Mouse (Mus musculus) neural tube, embryonic 10.5 days (tissue): ENCODE results near the gene Opn1mw.
"Not testable (repeated sequence)": the region's sequence is repeated elsewhere in the genome, so short reads cannot be mapped to it uniquely, and the experiment has no call there.

Experiments used
- DNase-seq: peaks from one replicate; pipeline ENCODE4 v3.0.0-alpha.2; 2017; ENCODE audit warnings: low spot score; ENCODE audit errors: extremely low spot score

The Opn1mw gene

DNA sequence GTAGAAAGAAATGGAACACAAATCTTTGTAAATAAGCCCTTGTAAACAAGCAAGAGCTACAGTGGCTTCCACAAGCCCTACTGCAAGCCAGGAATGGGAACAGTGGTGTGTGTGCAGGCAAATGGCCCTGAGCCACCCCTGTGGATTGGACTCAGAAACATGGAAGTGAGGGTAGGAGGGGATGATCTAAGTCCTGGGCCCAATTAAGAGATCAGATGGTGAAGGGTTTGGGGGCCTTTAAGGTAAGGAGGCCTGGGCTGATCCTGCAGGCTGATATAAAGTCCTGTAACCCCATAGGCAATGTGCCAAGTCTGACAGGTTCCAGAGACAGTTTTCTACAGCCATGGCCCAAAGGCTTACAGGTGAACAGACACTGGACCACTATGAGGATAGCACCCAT is at the start of gene Opn1mw:
Opn1mw (plus strand) TSS at position 301 of the 400 bp plus-strand sequence.
- no peak for DNase-seq

DNA sequence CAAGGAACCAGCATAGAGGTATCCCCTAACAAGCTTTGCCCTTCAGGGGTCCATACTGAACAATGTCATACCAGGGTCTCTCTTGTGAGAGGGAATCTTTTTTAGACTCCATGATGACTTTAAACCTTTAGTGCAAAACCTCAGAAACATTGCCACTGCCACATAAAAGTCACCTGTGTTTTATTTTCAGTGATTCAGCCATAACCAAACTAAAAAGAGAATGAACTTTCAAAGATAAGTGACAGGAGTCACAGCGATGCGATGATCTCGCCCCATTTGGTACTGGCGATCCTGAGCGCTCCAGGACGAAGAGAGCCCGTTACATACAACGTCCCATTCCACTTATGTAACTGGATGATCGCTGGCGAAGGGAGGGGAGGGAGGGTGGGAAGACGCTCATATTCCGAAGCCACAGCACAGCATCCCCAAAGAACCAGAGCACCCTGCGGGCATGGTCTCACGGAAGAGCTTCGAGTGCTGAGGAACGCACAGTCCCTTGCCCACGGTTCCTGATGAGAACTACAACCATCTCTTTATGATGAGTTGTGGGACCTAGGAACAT is 42.9 kb upstream of the Opn1mw start:
- no peak for DNase-seq

DNA sequence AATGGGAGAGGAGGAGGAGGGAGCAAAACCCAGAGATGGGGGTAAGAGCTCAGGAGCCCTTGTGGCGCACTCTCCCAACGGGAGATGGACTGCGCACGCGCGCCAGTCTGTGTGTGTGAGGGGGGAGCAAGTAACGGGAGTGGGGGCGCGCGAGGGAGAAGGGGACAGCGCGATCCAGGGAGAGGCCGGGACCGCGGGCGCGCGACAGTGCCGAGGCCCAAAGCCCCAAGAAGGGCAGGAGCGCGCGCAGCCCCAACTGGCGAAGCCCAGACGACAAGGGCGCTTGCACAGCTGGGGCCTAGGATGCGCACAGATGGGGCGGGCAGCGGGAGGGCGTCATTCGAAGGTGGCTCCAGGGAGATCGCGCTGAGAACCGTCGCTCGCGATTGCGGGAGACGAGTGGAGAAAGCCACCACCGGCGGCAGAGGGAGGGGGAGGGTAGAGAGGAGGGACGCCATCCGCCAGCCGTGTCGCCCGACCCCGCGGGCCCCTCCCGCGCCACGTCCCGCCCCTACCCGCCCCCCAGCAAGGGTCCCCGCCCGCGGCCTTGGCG is 42.2 kb upstream of the Opn1mw start:
- peak; percentile 73 for DNase-seq

DNA sequence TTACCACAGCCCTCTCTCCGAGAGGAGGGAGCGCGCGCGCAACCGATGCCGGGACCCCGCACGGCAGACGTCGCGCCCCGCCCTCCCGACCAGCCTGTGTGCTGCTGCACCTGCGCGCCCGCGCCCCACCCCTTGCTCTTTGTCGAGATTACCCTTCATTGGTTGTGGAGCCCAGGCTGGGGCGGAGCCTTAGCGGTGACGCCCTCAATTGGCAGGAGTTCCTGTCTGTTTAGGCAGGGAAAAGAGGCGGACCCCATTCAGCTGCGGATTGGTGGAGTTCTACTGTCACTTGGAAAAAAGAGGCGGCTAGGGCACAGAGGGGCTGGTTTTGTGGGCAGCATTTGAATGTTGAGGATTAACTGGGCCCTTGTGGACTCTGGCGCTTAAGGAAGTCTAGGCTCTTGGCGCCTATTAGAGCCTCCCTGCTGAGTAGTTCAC is 41.6 kb upstream of the Opn1mw start:
- peak; percentile 87 for DNase-seq

DNA sequence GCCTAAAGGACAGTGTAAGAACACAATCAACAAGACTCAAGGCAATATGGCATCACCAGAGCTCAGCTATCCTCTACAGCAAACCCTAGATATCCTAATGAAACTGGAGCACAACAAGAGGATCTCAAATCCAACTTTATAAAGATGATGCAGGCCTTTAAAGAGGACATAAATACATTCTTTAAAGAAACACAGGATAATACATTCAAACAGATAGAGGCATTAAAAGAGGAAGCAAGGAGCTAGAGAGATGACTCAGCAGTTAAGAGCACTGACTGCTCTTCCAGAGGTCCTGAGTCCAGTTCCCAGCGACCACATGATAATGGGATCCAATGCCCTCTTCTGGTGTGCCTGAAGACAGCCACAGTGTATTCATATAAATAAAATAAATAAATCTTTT is 32.1 kb upstream of the Opn1mw start:
- DNase-seq, result no peak

DNA sequence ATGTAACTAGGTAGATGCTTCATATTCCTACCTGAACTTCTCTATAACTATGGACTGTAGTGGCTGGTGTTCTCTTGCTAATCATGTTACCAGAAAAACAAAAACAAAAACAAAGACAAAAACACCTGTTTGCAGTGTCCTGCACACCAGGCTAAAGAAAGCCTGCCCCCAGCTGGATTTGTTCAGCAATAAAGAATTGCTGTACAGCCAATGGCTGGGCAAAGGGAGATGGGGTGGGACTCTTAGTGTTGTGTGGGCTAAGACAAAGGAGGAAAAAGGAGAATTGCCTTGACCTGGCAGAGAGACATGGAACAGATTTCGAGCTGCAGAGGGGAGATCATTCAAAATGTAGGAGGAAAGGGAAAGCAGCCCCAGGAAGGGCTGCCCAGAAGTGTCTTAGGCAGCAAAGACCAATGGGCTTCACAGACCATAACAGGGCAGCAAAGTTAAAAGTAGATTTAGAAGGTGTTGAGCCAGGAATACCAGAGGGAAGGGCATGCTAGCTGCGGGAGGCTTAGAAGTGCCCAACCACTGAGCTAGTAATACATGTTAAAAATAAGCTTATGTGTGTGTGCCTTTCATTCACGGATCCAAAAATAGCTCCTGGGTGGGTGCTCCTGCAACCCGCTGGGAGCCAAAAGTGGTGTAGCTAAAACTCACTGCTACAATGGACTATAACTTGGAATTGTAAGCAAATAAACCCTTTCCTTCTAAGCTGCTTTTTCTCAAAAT is 23.6 kb upstream of the Opn1mw start:
- DNase-seq, result no peak

DNA sequence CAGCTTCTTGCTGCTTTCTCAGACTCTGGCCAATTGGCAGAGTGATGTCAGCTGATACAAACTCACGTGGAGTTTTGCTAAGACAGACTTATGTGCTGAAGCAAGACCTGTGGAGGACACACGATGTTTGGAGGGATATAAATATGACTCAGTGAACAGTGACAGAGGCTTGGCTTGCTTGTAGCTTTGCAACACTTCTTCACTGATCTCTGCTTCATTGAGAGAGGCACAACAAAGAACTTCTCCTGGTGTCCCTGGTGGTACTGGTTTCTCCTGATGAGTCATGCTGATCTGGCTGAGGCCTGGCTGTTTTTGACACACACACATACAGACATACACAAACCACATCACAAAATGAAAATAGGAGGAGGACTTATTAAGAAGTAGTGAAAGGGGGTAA is 21.3 kb upstream of the Opn1mw start:
- no peak for DNase-seq

DNA sequence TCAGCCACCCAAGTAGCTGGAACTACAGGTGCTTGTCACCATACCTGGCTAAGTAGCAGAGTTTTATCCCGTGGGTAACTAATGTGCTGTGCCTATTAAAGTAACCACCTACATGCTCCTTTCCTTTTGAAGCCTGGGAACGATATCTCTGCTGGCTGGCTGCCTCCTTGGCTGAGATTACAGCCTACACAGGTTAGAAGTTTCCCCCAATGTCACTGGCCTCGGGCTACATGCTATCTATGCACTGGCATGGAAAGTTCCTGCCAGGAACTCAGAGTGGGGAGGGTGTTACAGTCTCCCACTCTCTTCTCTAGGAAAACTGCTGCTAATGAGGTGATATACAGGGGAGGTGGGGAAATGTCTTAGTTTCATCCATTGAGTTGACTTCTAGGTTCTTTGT is 18.5 kb upstream of the Opn1mw start:
- DNase-seq, result no peak

DNA sequence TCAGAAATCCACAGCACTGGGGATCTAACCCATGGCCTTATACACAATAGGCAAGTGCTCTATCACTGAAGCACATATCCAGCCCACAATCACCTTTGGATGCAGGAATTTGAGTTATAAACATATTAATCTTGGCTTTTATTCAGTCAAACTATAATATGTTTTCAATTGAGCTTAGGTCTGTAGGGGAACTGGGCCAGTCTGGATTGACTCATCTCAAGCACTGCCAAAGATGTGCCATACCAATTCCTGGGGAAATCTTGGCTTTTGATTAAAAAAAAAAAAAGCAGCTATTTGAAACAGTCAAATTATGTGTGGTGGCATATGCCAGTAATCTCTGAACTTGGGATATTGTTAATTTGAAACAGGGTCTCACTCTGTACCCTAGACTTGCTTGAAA is 13.2 kb upstream of the Opn1mw start:
- DNase-seq, result no peak

DNA sequence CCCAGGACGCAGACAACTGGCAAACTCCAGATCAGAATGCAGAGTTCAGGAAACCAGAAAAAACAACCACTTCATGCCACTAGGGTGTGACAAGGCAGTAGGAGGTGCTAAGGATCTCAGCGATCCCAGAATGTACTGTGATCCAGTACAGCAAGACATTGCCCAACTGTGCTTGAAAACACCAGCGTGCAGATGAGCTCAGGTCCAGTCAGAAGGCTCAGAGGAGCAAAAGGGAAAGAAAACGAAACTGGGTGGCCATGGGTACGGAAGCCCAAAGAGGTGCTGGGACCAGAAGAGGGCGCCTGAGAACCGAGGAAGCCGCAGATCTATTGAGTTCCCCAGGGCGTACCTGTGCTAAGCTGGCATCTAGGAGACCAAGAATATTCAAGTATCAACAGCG is 11.8 kb upstream of the Opn1mw start:
- peak; percentile 15 for DNase-seq

DNA sequence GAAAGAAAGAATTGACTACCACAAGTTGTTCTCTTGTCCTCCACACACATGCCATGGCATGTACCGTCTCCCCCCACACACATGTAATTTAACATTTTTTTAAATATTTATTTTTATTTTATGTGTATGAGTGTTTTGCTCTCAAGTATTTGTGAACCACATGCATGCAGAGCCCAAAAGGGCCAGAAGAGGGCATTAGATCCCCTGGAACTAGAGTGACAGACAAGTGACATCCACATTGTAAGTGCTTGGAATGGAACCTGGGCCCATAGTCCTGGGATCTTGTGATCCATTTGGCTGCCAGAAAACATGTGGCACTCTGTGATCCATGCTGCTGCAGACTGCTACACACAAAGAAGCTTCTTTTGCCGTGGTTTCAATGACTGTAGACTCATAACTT is 2.3 kb upstream of the Opn1mw start:
- no peak for DNase-seq

DNA sequence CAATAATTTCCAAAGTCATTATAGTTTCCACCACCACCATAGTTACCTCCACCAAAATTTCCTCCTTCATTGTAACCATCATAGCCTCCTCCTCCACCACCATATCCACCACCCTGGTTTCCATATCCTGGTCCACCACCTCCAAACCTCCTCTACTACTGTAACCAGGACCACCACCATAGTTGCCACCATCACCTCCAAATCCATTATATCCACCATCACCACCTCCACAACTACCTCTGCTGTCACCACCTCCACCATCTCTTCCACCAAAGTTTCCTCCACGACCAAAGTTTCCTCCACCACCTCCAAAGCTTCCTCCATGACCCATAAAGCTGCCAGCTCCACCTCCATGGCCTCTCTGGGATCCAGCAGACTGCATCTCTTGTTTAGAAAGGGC is 8.0 kb downstream of the Opn1mw start, which contains the start of gene Mecp2:
Mecp2 (minus strand) TSS at position 101 of the 400 bp plus-strand sequence.
- DNase-seq, result not testable (repeated sequence)

DNA sequence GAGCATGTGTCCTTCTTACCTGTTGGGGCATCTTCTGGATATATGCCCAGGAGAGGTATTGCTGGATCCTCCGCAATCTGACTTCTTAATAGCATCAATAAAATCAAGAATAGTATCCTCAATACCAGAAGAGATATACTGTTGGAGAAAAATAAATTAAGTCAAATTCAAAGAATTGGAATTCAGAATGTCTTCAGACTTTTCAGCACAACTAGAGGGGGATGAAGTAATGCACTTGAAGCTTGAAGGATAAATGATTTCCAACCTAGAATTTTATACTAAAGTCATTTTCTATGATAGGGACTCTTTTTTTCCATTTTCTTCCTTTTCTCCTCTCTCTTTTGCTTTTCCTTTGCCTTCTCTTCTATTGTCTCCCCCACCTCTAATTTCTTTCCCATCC is 40.5 kb downstream of the Opn1mw start, which contains the start of gene Tex28:
Tex28 (minus strand) TSS at position 101 of the 400 bp plus-strand sequence.
- DNase-seq, result no peak

DNA sequence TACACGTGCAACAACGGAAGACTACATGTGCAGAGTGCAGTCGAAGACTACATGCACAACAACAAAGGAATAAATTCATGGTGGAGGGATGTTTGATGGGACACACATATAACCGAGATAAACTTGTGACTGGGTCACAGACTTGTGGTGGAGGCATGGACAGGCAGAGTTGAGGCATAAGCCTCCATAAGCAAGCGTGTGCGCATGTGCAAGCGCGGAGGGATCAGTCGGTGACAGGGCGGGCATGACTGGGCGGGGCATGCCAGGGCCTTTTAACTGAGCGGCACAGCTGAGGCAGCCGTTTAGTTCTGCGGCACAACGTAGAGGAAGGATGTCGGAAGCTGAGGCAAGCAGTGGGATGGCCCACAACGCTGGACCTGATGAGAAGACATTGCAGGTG is 49.7 kb downstream of the Opn1mw start, which contains the start of gene Tktl1:
Tktl1 (plus strand) TSS at position 301 of the 400 bp plus-strand sequence.
- DNase-seq, result no peak
